Mouse (Mus musculus) liver, adult 2 months (tissue): ENCODE results near the gene Hrct1.

Source experiments
- CTCF ChIP-seq: fragments of 200-500 bp; IDR thresholded peaks from 2 replicates; pipeline ENCODE4 v1.5.1; 2011; ENCODE audit warnings: low read depth, low read length, control low read depth
- POLR2A ChIP-seq: fragments of 200-500 bp; IDR thresholded peaks from 2 replicates; pipeline ENCODE4 v1.6.1; 2011; ENCODE audit warnings: low read length, control low read depth; ENCODE audit not compliant: insufficient read depth; ENCODE audit errors: extremely low read depth

DNA sequence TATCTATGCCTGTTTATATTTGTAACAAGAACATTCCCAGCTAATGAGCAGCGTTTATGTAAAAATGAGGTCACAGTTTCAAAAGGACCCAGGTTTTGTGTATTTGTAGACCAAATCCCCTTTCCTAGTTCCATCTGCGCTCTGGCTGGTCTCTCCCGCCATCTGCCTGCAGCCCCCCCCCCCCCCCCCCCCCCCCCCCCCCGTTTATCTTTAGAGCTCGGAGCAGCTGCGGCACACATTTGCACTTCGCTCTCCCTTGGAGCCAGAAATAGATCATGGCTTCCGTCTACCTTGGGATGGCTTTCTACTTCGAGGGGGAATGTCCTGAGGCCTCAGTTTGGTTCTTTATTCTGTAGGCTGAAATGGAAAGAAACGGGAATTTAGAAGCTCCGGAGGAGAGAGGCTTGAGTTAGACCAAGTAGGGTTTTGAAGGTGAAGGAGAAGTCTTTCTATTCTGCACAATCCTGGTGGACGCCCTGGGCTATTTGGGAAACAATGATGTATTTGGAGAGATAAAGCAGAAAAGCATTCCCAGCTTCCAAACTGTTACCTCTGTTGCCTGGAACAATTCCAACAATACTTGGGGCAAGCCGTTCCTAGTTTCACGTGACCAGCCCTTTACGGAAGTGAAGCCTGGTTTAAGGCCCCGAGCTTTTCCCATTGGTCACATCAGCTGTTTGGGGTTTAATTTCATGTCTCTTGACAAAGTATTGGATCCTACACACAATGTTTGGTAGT is 6.3 kb upstream of the Hrct1 start:
- TF ChIP-seq CTCF (no peak), POLR2A (no peak)
